Mouse (Mus musculus) fibroblast of lung, adult 2 months (primary cell): Measurements from ENCODE around the gene 1700003H04Rik.

Experiments used
- DNase-seq: peaks from one replicate; pipeline ENCODE4 v3.0.0-alpha.2; 2011; ENCODE audit warnings: low read depth

1700003H04Rik gene

DNA sequence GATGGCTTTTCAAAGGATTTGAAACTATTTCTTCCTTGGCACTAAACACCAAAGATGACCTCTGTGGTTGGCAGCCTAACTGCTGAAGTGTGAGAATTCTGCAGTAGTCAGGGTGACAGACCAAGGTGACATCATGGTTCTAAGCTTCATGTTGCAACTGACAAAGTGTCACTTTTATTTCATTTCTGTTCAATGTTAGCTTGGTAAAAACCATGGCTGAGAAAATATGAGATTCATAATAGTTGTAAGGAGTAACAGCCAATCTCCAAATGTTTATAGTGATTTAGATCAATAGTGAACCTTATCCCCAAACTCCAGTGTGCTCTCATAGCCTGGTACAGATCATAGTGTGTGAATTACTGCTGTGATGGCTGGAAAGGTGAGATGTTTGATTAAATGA is at the start of gene 1700003H04Rik:
Gene 1700003H04Rik, minus strand, starts transcription at position 101 of the 400 bp plus-strand sequence.
- no peak for DNase-seq

DNA sequence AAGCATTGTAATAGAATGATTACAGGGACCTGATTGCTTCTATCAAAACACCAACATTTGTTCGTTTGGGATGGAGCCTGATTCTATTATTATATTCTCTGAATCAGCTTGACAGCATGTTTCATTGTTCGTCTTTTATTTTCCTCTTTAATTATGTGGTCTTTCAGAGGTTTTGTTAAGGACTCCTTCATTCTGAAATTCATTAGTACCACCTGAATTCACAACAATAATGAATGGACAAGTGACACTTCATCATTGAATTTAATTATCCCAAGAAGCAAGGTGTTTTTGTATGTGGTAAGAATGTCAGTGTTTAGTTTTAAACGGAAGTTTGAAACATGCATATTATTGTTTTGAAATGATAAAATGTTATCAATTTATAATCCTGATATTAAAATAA is 42.1 kb upstream of the 1700003H04Rik start:
- no peak for DNase-seq

GRCm38 (mm10) chr3:124613287-124613686 is 32.4 kb upstream of the 1700003H04Rik start:
- DNase-seq = no peak

DNA sequence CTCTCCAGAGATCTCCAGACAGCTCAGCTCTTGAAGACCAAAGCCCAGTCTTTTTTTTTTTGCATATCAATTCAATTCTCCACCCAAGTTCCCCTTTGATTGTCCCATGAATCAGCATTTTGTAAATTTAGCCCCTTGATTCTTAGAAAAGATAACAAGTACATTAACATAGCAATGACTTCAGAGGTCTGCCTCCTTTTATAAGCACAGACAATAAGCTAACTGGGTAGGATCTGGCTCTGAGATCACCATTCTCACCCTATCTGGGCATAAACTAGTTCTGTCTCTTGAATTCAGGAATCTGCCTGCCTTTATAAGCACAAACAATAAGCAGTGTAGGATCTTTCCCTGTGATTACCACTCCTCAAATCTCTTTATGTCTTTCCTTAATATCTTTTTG is 29.1 kb upstream of the 1700003H04Rik start:
- DNase-seq = no peak

DNA sequence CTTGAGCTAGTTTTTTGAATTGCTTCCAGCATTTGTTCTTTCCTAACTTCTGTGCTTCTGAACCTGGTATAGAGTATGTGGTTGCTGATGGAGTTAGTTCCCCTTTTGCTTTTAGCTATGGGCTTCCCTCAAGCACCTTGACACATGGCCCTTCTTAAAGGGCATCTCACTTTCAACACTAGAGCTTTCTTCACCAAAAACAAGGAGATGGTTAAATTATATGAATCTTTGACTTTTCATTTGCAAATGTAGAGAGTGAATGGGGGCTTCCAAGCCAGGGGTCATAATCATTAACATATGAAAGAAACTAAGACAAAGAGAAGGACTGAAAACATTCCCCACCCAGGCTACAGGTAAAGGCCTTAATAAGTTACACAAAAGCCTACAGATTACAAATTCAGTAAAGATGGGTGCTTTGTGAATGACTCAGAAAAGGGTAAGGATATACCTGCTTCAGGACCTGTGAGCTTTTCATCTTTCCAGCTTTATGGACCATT is 25.2 kb upstream of the 1700003H04Rik start:
- no peak for DNase-seq

- no peak for DNase-seq
Observed at GRCm38 (mm10) chr3:124605518-124605917, 24.6 kb upstream of the 1700003H04Rik start.

- DNase-seq = no peak
Observed at GRCm38 (mm10) chr3:124597789-124598188, 16.9 kb upstream of the 1700003H04Rik start.

GRCm38 (mm10) chr3:124587534-124587933 is 6.6 kb upstream of the 1700003H04Rik start:
- no peak for DNase-seq

DNA sequence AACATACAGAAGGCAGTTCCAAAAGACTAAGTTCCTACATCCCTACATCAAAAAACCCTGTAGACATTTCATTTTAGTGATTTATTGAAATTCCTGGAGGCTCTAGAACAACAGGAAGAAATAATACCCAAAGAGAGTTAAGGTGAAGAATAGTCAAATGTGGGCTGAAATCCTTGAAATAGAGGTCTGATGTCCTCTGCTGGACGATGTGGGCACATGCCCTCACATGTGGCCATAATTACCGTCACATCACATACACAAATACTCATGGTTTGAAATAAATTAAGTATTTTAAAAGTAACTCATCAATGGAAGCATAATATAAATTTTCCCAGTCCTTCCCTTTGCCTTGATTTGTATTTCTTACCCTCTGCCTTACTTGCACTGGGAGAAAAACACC is 4.9 kb upstream of the 1700003H04Rik start:
- no peak for DNase-seq

DNA sequence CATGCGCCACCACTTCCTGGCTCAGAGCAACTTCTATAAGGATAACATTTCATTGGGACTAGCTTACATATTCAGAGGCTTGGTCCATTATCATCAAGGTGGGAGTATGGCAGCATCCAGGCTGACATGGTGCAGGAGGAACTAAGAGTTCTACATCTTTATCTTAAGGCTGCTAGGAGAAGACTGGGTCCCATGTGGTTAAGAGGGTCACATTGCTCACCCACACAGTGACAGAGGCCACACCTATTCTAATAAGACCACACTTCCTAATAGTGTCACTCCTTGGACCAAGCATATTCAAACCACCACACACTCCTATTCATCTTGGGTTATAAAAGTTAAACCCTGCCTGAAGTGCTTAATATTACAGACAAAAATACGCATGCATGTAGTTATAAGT is 23.6 kb downstream of the 1700003H04Rik start:
- no peak for DNase-seq

- DNase-seq = no peak
Observed at GRCm38 (mm10) chr3:124555963-124556362, 24.9 kb downstream of the 1700003H04Rik start.

- no peak for DNase-seq
Observed at GRCm38 (mm10) chr3:124555092-124555491, 25.8 kb downstream of the 1700003H04Rik start.

GRCm38 (mm10) chr3:124548898-124549297 is 32.0 kb downstream of the 1700003H04Rik start:
- no peak for DNase-seq

- no peak for DNase-seq
Observed at GRCm38 (mm10) chr3:124538260-124538659, 42.6 kb downstream of the 1700003H04Rik start.

- no peak for DNase-seq
Observed at GRCm38 (mm10) chr3:124536602-124537001, 44.3 kb downstream of the 1700003H04Rik start.

- DNase-seq = no peak
Observed at GRCm38 (mm10) chr3:124518786-124519185, 62.1 kb downstream of the 1700003H04Rik start.
